Mouse (Mus musculus) B cell, adult 2 months (primary cell): Measurements from ENCODE around the gene Fli1.
A peak's percentile ranks its signal among the peaks of the same experiment; 100 is the strongest.

Experiments
- DNase-seq, 2 experiments: peaks; one replicate each; pipeline ENCODE4 v3.0.0; 2022

Fli1 gene

GRCm38 (mm10) chr9:32549462-32550384 lies 7.1 kb upstream of the Fli1 start:
- DNase-seq, result no peak

DNA sequence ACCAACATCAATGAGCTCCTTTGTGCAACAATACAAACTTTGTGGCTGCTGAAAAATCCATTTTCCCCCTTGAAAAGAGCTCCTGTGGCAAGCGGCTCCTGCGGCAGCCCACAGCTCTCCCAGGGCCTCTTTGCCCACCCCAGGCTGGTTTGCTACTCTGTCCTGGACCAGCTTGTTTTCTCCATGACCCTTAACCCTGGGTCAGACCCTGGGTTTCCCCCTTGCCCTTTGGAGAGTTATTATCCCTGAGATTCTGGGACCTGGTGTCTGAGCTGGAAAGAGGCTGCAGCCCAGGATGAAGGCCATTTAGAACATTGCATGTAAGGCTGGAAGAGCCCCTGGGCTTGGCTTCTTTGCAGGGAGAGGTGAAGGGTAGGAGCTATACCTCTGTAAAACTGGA lies 4.1 kb upstream of the Fli1 start:
- no peak for DNase-seq

- DNase-seq, result peak; percentile 53 to 54
These were observed 2.3 kb upstream of the Fli1 start for GRCm38 (mm10) chr9:32544731-32545661.

DNA sequence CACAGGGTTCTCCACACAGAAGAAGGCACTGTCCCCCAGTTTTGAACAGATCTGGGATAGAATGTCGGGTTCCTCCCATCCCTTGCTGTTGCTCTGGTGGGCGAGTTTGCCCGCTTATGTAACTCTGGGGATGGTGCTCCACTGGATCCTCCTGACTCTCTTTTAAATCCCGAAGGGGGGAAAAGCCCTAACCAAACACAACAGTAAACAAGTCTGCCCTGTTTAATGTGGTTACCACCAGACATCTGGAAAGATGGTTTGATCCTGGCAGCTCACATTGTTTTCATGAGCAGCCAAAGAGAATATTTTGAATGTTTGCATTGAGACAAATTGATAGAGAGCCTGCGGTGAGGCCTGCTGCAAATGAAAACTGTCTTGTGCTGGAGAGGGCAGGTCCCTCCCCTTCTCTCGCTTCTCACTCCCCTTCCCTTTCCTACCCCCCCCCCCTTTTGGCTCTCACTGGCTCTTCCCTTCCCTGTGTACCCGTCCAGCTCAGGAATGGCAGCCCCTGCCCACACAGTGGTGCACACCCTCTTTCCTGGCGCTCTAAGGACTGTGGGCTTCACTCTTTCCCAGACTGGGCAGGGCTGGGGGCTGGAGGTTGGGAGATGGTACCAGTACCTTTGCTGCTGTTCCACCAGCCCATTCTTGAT lies 1.4 kb upstream of the Fli1 start:
- no peak for DNase-seq

- peak; percentile 33 to 34 for DNase-seq
These were observed 450 bp upstream of the Fli1 start for GRCm38 (mm10) chr9:32543040-32543581.

DNA sequence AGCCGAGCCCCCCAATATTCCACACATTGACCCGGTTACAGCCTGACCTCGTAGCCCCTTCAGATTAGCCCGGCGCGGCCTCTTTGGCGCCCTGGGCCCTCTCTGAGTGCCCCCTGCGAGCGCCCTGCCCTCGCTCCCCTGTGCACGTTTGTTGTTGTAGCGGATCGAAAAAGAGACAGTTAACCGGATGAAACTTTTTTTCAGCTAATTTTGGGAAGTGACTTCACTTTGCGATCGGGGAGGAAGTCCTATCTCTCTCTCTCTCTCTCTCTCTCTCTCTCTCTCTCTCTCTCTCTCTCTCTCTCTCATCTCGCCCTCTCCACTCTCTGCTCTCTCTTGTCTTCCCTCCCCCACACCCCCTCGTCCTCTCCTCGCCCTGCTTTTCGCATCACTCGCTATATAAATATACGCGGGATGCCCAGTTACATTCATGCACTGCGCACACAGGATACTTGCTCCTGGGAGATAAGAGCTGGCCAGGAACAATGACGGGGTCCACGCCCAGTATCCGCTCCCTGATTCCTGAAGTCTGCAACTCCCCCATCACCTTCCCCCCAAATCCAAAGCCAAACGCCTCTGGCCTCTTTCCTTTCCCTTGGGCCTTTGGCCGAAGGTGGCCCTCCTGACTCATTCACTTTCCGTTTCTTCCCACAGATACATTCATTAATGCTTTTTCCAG lies 1.3 kb downstream of the Fli1 start:
- peak; percentile 75 to 78 for DNase-seq

- DNase-seq, result peak; percentile 63 to 81
These were observed 2.0 kb downstream of the Fli1 start for GRCm38 (mm10) chr9:32540406-32541222.

GRCm38 (mm10) chr9:32540061-32540405 lies 2.6 kb downstream of the Fli1 start:
- peak in 1 of 2 experiments; percentile 84 for DNase-seq

GRCm38 (mm10) chr9:32539321-32539761 lies 3.3 kb downstream of the Fli1 start:
- DNase-seq, result peak; percentile 52

- no peak for DNase-seq
These were observed 4.5 kb downstream of the Fli1 start for GRCm38 (mm10) chr9:32538124-32538523.

DNA sequence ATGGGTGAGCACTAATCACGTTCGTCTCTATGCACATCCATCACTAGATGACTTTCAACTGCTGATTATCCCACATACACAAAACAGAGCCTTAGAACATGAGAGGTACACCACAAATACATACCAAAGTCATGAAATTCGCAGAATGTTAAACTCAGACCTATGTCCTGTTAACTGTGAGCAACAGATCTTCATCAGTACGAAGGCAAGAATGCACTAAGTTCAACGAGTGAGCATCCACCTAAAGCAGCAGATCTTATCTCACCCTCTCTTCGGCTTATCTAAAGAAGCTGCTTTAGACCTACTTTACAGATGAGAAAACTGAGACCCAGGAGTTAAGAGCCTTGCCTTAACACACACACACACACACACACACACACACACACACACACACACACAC lies 5.0 kb downstream of the Fli1 start:
- no peak for DNase-seq

- DNase-seq, result no peak
These were observed 7.3 kb downstream of the Fli1 start for GRCm38 (mm10) chr9:32535201-32535955.

DNA sequence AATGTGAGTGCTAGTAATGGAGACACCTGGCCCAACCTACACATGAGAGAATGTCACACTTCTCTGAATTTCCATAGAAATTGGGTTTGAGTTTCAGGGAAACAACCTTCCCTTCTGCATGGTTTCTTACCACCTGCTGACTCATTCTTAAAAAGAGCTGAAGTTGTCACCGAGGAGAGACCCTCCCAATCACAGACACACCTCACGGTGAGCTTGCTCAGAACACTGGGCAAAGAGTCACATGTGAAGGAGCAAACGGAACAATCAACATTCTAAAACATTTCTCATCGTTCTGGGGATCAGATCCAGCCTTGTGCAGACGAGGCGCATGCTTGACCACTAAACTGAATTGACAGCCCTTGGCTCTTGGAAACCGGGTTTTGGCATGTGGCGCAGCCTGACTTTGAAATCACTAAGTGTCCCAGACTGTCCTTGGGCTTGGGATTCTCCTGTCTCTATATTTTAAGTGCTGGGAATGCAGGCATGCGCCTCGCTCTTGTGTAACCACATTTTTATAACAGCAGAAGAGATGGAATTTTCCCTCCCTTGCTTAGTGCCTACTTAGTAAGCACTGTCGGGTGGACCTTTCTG lies 8.5 kb downstream of the Fli1 start:
- no peak for DNase-seq

GRCm38 (mm10) chr9:32531588-32531987 lies 11.1 kb downstream of the Fli1 start:
- DNase-seq, result no peak

DNA sequence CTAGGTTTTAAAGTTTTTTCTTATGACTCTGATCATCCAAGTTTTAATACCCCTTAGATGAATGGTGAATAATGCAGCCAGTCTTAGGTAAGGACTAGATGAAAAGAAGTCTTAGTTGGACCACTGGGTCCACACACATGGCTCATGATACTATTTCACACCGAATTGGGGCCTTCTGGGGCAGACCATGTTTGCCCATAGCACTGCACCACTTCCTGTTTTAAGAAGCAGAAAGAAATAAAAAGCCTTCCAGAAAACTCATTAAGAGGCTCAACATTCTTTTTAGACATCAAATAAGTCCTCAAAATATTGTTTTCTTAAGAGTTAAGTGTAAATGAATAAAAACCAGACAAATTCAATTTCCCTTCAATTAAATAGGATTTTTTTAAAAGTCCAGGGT lies 11.7 kb downstream of the Fli1 start:
- no peak for DNase-seq

- DNase-seq, result no peak
These were observed 12.5 kb downstream of the Fli1 start for GRCm38 (mm10) chr9:32530188-32530587.

DNA sequence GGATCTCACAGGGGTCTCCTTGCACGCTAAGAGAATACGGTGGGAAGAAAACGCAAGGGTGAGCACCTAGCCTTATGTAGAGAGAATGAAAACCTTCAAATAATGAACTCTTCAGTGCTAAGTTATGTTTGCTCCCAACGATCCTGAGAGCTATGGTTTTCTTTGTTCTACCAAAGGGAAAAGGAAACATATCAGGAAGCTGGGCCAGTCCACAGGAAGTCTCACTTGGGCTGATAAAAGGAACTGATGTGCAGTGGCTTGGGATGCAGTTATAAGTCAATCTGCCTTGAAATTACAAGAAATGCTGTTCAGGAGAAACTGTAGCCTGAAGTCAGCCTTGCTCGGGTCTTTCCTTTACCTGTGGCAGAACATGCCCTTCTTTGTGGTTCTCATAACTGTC lies 13.1 kb downstream of the Fli1 start:
- no peak for DNase-seq

GRCm38 (mm10) chr9:32527329-32527728 lies 15.3 kb downstream of the Fli1 start:
- no peak for DNase-seq

- DNase-seq, result no peak
These were observed 16.9 kb downstream of the Fli1 start for GRCm38 (mm10) chr9:32525787-32526186.
